Mouse (Mus musculus) kidney, adult 9 months (tissue): Measurements from ENCODE around the gene Atp13a3.
A peak's percentile ranks its signal among the peaks of the same experiment; 100 is the strongest.
"Not testable (repeated sequence)": the region's sequence is repeated elsewhere in the genome, so short reads cannot be mapped to it uniquely, and the experiment has no call there.

ENCODE experiments used
- DNase-seq: peaks from one replicate; pipeline ENCODE4 v3.0.0; 2022

Gene Atp13a3

DNA sequence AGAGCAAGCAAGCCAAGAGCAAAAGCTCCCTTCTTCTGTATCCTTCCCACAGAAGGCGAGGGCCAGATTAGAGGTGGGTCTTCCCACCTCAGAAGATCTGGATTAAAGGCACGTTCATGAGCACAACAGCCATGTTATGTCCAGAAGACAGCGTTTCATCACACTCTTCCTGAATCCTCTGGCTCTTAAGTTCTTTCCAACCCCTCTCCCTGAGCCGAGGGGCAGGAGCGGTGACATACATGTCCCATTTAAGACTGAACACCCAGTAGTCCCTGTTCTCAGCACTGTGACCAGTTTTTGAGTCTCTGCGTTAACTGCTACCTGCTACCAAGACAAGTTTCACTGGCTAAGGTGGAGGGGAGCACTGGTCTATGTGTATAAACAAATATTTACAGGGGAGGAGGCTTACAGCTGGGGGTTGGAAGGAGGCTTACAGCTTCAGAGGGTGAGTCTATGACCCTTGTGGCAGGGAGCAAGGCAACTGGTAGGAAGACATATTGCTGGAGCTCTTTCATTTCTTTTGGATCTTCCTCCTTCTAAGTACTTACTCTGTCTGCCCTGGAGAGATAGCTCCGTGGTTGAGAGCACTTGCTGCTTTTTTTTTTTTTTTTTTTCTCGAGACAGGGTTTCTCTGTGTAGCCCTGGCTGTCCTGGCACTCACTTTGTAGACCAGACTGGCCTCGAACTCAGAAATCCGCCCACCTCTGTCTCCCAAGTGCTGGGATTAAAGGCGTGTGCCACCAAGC is at the start of gene Atp13a3:
Atp13a3 (minus strand) TSS at position 51 of the 746 bp plus-strand sequence.
- DNase-seq, result no peak

DNA sequence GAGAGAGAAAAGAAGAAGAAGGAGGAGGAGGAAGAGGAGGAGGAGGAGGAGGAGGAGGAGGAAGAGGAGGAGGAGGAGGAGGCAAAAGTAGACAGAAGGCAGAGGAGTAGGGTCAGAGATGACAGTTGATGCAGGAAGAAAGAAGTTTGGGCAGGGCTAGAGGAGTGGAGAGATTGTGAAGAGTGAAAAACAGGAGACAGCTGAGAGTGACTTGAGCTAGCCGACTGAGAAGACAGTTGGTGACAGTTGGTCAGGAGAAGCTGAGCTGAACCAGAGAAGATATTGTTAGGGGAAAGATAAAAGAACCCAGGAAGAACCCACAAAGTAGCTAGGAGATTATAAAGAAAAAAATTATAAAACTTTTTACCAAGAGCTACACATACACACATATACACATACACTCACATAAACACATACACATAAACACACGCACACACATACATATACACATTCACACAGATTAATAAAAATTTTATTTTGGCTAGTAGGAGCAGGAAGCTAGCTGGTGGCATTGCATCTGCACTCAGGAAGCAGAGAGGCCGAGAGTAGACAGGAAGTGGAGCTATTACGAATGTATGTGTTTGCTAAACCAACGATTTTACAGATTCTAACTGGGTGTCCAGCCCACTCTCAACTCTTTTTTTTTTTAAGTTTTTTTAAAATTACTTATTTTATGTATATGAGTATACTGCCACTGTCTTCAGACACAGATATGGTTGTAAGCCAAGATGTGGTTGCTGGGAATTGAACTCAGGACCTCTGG is 47.6 kb upstream of the Atp13a3 start:
- DNase-seq, result no peak

DNA sequence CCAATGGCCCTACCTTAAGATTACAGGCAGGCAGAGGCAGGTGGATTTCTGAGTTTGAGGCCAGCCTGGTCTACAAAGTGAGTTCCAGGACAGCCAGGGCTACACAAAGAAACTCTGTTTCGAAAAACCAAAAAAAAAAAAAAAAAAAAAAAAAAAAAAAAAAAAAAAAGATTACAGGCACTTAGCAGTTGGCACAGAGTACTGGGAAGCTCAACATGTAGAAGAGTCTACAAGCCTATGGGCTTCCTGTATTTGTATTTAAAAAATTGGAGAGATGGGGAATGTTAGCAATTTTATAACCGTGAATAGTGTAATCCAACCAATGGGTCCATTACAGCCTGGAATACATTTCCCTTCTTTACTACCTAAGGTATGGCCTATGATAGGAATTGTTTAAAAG is 45.4 kb upstream of the Atp13a3 start:
- not testable (repeated sequence) for DNase-seq

DNA sequence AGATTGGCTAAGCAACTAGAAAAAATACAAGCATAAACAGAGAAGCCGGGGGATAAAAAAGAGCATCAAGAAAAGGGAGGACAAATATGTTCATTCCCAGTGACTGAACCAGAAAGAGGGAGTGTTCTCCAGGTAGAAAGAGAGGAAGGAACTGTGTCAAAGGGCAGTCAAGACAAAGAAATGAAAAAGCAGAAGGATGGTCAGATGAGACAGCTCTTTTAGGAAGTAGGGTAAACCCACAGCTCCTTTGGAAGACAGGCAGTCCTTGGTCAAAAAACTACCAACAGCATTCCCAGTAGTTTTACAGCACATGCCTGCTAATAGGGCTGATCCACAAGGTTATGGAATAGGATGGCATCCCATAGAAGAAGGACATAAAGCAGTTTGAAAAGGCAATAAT is 43.2 kb upstream of the Atp13a3 start:
- DNase-seq, result no peak

DNA sequence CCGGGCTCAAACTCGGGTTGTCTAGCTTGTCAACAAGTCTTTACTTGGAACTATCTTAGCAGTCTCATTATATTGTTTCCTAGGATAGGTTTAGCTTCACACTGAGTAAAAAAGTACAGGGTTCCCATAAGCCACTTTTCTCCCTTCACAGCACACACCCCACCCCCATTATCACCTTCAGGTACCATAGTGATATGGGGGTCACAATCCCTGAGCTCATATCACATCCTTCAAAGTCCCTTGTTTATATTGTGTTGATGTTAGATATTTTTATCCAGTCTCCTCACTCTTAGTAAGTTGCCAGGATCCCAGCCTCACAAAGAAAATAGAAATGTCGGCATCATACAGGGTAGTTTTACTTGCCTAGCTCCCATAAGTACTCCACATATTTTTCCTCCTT is 42.4 kb upstream of the Atp13a3 start:
- DNase-seq, result no peak

DNA sequence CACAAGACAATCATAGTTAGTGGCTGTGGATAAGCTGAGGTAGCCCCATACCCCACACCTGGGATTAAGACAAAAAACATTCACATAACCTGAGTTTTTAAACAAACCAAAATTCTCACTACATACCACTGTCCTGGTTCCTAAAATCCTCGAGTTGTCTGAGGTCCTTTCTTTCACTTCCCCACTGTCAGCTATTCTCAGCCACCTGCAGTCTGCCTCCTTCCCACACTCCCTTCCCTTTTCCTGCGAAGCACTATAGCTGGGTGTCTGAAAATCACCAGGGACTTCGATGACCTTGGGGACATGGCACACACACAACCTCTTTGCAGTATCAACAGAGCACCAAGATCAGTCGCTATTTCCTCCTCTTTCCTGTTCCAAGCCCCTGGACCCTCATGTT is 41.9 kb upstream of the Atp13a3 start:
- DNase-seq, result no peak

DNA sequence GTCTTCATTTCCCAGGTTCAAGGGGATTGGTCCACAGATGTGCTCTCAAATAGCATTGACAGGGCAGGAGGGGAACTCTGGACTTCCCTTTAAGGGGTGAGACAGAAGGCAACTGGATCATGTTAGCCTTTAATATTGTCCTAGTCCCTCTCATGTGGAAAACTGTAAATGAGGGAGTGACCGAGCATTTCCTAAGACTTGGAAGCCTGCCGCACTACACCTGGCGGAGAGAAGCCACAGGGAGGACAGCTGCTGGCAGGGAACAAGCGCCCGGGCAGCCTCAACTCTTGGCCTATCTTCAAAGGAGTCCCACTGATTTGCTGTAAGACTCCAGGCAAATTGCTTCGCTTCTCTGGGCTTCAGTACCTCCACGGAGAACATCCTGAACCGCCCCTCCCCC is 37.6 kb upstream of the Atp13a3 start:
- peak; percentile 44 for DNase-seq

DNA sequence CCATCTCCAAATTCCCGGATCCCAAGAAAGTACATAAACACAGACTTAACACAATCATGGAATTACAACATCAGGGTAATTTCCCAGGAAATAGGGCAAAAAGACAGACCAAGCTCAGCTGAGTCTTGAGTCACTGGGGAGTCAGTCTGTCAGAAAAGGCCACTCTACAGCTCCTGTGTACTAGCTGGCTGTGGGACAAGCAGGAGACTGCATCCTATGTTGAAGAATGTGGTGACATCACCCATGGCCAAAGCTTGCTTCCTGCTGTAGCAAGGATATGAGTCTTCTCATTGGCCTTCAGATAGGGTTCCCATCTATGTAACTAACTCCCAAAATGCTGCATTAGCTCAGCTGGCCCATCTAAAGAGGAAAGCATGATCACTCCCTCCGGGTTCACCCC is 36.7 kb upstream of the Atp13a3 start:
- DNase-seq, result no peak

DNA sequence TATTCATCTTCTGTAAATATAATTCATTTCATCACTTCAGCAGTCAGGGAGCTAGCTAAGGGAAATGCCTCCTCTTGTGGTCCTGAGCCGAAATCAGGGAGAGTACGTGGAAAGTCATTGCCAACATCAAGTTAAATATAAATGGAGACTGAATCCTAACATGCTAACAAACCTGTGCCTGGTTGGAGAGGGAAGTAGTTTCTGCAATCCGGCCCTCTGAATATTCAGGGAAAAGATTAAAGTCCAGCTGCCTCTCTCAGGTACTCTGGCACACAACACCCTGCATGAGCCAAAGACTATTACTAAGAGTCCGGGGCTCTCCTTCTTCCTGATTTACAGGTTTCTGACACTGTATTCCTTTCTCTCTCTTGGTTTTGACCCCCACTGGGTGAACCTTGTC is 35.6 kb upstream of the Atp13a3 start:
- DNase-seq, result peak; percentile 92

DNA sequence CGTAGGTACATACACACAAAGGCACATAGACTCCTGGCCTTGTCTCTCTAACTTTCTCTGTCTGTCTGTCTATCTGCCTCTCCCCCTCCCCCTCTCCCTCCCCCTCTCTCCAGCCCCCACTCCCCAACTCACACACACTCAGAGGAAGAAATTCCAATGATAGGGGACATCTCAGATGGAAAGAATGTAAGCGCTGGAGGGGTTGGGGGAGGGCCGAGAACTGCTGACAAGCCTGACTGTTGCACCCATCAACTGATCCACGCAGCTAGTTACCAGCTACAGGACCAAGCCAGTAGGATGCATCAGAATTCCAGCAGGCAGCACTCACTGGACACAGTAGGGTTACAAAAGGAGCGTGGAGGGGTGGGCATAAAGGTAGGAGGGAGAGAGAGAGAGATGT is 34.1 kb upstream of the Atp13a3 start:
- DNase-seq, result no peak

DNA sequence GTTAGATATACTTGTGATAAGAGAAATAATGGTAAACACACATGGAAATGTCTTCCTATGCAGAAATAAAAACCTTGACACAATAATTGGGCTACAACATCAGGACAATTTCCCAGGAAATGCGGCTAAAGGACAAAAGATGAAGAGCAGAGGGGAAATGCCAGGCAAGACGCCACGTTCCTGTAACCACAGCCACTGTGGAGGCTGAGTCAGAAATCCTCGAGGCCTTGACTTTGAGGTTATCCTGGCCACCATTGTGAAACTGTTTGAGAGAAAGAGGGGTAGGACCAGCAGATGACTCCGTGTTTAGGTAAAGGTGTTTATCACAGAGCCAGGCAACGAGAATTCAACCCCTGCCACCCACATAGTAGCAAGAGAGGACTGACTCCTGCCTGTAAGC is 33.6 kb upstream of the Atp13a3 start:
- no peak for DNase-seq

DNA sequence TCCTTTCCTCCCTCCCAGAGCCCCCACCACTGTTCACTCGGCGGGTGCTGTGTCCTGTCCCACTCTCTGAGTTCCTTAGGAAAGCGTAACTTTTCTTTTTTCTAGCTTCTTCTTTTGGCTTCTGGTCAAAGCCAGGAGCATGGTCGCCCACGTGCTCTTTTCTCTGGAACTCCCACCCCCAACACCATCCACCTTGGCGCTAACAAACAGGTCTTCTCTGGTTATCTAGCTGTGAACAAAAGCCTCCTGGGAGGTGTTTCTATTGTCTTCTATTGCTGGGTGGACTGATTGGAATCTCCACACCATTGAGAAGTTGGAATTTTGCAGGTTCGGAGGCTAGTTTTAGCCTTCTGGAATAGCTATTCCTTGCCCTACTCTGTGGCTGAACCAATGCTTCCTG is 30.5 kb upstream of the Atp13a3 start:
- no peak for DNase-seq

DNA sequence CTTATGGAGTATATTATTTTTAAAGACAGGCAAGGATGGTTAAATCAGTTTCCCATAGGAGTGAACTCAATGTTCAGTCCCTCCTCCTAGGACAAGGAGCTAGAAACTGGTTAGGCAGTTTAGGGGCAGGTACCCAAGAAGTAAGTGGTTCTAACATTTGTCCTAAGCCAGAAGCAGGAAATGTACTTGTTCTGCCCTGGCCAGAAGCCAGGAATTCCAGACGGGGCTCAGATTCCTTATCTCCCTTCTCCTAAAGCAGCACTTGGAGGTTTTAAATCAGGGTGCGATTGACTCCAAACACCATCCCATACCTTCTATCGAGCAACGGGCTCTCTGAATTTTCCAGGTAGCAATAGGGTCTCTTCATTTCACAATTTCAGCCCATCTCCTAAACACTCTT is 29.6 kb upstream of the Atp13a3 start:
- no peak for DNase-seq

DNA sequence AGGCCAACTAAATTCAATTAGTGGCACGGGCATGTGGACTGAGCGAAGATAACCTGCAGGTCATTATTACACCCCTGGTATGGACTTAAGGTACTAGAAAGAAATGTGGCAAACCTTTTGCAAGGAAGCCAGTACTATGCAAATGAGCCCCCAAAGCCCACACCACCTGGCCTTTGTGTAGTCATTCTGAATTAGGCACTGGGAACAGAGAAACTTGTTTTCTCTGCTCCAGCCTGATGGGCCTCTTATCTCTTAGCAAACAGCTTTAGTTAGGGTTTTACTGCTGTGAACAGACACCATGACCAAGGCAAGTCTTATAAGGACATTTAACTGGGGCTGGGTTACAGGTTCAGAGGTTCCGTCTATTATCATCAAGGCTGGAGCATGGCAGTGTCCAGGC is 27.4 kb upstream of the Atp13a3 start:
- DNase-seq, result no peak

DNA sequence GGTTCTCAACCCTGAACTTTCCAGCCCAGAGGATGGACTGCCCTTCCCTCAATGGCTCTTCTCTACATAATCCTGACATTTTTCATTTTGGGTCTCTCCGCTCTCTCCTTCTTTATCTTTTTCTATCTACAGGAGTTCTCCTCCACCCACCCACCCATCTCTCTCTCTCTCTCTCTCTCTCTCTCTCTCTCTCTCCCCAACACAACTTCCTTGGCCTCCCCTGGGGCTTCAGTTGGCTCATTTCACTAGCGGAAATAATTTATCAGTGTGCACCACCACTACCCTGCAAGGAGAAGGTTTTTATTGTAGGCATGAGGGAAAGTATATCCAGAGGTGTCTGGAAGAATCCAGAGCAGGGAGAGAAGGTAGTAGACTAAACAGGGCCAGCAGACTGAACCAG is 26.3 kb upstream of the Atp13a3 start:
- no peak for DNase-seq

DNA sequence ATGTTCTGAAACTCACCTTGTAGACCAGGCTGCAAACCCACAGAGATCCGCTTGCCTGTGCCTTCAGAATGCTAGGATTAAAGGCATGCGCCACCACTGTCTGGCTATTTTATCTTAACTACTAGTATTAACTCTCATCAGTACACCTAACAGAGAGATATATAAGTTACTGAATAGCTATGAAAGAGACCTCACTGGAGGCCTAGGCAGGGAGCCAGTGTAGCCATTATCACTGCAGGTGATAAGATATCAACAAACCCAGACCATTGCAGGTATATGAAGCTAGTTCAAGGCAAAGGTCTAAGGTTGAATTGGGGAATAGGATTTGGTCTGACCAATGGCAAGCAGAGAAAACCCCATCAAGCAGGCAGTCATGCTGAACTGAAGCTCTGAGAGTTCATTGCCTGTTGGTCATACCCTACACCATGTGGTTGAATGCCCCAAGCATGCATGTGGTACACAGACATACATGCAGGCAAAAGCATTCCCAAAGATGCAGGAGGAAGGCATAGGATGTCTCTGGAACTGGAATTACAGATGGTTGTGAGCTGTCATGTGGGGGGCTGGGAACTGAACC is 24.8 kb upstream of the Atp13a3 start:
- no peak for DNase-seq

DNA sequence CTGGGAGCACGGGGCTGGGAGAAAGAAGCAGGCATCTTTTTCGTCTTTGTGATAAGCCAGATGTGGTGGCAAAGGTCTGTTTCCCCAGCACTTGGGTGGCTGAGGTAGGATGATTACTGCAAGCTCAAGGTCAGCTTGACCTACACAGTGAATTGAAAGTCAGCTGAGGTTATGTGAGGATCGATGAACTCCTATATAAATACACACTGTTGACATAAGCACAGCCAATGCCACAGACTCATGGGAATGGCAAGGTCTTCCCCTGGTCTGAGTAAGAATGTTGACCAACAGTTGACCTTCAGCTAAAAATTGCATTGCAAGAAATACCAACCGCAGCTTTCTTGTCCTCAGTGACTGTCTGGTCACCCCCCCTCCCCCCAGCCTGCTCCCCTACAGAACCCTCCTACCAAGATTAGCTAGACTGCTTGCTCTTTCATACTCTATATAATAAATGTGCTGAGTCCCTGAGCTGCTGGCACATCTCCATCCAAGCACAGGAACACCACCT is 23.0 kb upstream of the Atp13a3 start:
- DNase-seq, result no peak

DNA sequence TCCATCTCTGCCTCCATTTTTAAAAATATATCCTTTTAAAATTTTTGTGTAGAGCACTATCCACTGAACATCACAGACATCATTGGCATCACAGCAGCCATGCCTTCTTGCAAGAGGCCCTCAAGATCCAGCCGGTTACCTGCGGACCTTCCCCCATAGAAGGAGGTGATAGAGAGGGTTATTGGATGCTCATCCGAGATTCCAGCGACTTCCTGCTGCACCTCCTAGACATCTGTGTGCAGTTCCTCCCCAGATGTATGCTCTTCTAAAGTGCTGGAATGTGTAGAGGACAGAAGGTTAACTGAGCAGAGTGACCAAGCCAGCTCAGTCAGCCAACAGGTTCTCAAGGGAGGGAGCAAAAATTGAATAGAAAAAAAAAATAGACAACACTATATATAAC is 21.7 kb upstream of the Atp13a3 start:
- no peak for DNase-seq

DNA sequence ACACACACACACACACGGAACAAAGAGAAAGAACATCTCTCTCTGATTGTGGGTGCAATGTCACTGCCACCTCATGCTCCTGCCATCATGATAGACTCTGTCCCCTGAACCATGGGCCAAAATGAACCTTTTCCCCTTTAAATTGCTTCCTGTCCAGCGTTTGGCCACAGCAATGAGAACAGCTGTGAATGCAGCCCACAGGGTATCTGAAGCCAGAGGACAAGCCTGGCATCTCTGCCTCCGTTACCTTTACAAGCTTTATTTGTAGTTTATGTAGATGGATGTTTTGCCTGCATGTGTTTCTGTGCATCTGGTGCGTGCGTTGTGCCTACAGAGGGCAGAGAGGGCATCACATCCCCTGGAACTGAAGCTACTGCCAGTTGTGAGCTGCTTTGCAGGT is 21.2 kb upstream of the Atp13a3 start:
- no peak for DNase-seq

DNA sequence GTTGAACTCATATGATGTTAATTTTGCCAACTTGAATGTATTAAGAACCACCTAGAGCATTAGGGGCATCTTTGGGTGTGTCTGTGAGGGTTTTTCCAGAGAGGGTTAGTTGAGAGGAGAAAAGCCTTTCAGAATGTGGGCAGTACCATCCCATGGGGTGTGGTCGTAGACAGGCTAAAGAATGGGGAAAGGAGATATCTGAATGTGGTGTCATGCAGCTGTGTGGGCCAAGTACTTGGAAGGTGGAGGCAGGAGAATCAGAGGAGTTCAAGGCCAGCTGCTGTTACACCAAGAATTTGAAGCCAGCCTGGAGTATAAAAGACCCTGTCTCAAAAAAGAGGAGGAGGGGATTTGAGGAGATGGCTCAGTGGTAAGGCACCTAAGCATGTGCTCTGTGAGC is 20.2 kb upstream of the Atp13a3 start:
- DNase-seq, result no peak

DNA sequence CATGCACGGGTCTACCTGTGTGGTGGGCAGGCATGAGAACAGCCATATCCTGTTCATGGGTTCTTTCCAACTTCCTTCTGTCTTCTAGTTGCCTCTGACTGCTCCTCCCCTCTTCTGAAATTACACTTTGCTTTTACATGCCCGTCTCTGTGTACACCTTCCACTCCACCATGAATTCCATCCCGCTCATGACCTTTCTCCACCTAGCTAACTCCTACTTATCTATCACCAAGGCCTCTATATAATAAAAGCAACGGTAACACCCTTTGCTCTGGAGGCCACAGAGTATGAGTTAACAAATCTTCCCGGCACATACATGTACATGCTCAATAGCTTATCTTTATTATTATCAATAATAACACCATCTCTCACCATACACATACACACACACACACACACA is 18.3 kb upstream of the Atp13a3 start:
- DNase-seq, result no peak

DNA sequence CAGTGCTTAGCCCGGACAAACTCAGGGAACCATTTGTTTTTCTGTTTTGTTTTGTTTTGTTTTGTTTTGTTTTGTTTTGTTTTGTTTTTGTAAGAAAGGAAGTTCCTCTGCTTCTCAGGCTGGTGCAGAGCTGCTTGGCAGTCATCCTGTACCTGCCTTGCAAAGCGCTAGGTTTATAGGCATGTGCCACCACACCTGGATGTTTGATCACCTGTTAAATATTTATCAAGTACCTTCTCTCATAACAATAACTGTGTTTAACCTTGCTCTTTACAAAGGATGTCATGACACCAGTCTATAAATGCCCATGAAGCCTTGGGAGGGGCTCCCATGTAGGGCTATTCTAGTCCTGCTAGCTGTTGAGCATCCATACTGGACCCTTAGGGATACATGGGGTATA is 10.9 kb upstream of the Atp13a3 start:
- no peak for DNase-seq

DNA sequence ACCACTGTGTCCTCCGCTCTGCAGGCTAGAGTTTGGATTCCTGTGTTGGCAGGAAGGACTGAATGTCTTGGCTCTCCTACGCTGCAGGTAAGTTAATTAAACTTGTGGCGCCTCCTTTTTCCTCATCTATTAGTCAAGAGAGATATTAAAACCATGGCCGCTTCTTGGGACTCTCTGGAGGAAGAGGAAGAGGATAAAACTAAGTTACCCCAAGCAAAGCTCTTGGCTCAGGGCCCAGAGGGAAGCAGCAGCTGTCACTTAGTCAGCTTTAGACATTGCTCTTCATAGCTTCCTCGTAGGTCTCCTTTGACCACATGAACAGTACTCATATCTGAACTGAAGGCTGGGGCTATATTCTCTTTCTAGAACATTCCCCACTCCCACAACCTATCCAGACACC is 10.5 kb upstream of the Atp13a3 start:
- DNase-seq, result peak; percentile 56

DNA sequence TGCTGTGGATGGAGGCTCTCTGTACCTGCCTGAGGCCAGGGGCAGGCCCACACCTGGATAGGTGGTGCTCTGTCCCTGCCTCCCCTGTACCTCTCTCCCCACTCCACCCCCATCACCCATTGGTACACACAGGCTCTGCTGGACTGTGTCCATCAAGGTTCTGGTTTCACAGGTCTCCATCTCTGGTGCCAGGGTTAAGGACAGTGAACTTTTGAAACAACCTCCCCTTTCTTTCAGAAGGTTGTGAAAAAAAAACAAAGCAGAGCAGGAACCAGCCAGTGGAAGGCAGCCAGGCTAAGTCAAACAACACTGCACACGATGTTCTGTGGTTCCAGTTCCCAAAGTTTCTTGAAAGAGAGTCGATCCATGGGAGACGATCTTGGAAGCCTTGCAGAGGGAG is 6.9 kb upstream of the Atp13a3 start:
- DNase-seq, result peak; percentile 70
